Comparison of ENCODE assay signal across 23 mouse cellular contexts in the genomic region with DNA sequence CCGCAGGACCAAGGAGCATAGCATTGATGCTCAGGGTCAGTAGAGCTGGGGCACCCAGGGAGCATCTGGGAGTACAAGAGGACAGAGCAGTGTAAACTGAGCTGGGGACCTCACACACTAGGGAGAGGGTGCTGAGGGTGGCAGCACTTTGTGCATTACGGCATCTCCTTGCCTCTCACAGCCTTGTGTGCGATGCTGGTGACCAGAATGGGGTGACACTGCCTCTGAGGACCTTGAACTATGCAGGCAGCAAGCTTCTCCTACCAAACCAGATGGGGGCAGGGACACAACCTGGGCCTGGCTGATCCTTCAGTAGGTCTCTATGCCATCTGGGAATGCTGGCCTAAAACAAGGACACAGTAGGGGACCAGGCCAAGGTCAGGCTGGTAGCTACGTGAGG. TPM values are rescaled to one million over a fixed set of nuclear protein-coding genes. Genes with fewer than 3 reads are reported as not detected.
DNase-seq lines count a peak whose midpoint lies in the region; ATAC-seq and TF ChIP-seq lines count a peak whose summit lies in the region.
"Had no signal": no experiment of that assay in that cellular context is flagged by ENCODE, and none has a peak within 500 bp of the region (broad histone marks: within the 10 kb centered on the region; RNA-seq: fewer than 3 reads in every experiment).

No protein-coding gene starts in this region.

- H3K27ac ChIP-seq in forebrain, embryonic 11.5 days (ENCODE audit: low read depth, low read length) = no peak overlapping the region
- no peak overlapping the region for H3K27ac ChIP-seq in forebrain, embryonic 15.5 days (replicated peaks)
- no peak overlapping the region for H3K27ac ChIP-seq in liver, postnatal 0 days (ENCODE audit: low read depth)
- H3K27ac ChIP-seq: embryonic facial prominence, embryonic 13.5 days; forebrain, embryonic 10.5 days; hindbrain, embryonic 12.5 days; hindbrain, postnatal 0 days; midbrain, embryonic 10.5 days; midbrain, embryonic 15.5 days; stomach, embryonic 15.5 days had no signal

- no peak overlapping the region for H3K4me3 ChIP-seq in forebrain, embryonic 11.5 days (ENCODE audit: low read depth, low read length)
- H3K4me3 ChIP-seq in forebrain, embryonic 15.5 days = no peak overlapping the region
- no peak overlapping the region for H3K4me3 ChIP-seq in liver, postnatal 0 days (ENCODE audit: low read depth, low read length)
- H3K4me3 ChIP-seq: embryonic facial prominence, embryonic 13.5 days; forebrain, embryonic 10.5 days; hindbrain, embryonic 12.5 days; midbrain, embryonic 10.5 days; midbrain, embryonic 15.5 days; stomach, embryonic 15.5 days had no signal

- H3K4me1 ChIP-seq in forebrain, embryonic 11.5 days (replicated peaks; ENCODE audit: control insufficient read depth, insufficient read depth, low read length) = no peaks in the 10 kb centered on the region
- H3K4me1 ChIP-seq in forebrain, embryonic 15.5 days = no peaks in the 10 kb centered on the region
- no peaks in the 10 kb centered on the region for H3K4me1 ChIP-seq in liver, postnatal 0 days (ENCODE audit: insufficient read depth)
- H3K4me1 ChIP-seq: embryonic facial prominence, embryonic 13.5 days; forebrain, embryonic 10.5 days; hindbrain, embryonic 12.5 days; midbrain, embryonic 10.5 days; midbrain, embryonic 15.5 days; stomach, embryonic 15.5 days had no signal

- DNase-seq in forebrain, embryonic 11.5 days (ENCODE audit: low spot score) = peak; percentile 37
- DNase-seq in layer of hippocampus, postnatal 10 days (ENCODE audit: low spot score in 2 of 2) = peak; percentile 2 to 8
- DNase-seq in layer of hippocampus, postnatal 25 days (ENCODE audit: extremely low spot score in 1 of 2, low spot score in 1 of 2) = no peak
- peak; percentile 1 for DNase-seq in right cerebral cortex, postnatal 25 days
- DNase-seq in right cerebral cortex, adult 2 months (ENCODE audit: low spot score in 2 of 2) = no peak
- DNase-seq in liver, postnatal 0 days = peak; percentile 8
- DNase-seq in B cell, adult 2 months = no peak
- DNase-seq: adrenal gland, postnatal 10 days; cerebellum, postnatal 10 days; forebrain, postnatal 0 days; kidney, adult 9 months; kidney, postnatal 14 days; lung, postnatal 10 days; thymus, postnatal 14 days had no signal

- H3K4me2 ChIP-seq in forebrain, embryonic 11.5 days (ENCODE audit: low read depth, low read length, severe bottlenecking) = no peak overlapping the region
- no peak overlapping the region for H3K4me2 ChIP-seq in forebrain, embryonic 15.5 days (replicated peaks)
- no peak overlapping the region for H3K4me2 ChIP-seq in liver, postnatal 0 days (ENCODE audit: low read depth, low read length)
- H3K4me2 ChIP-seq: embryonic facial prominence, embryonic 13.5 days; hindbrain, embryonic 12.5 days; midbrain, embryonic 15.5 days; stomach, embryonic 15.5 days had no signal

- no peaks in the 10 kb centered on the region for H3K27me3 ChIP-seq in forebrain, embryonic 11.5 days (ENCODE audit: control insufficient read depth, insufficient read depth, low read length)
- H3K27me3 ChIP-seq in forebrain, embryonic 15.5 days = no peaks in the 10 kb centered on the region
- H3K27me3 ChIP-seq in liver, postnatal 0 days (ENCODE audit: insufficient read depth, low read length) = no peaks in the 10 kb centered on the region
- H3K27me3 ChIP-seq: embryonic facial prominence, embryonic 13.5 days; hindbrain, embryonic 12.5 days; midbrain, embryonic 15.5 days; stomach, embryonic 15.5 days had no signal

- H3K36me3 ChIP-seq in forebrain, embryonic 11.5 days (ENCODE audit: control insufficient read depth, insufficient read depth, low read length) = peaks cover 4% of the 10 kb centered on the region; the same call in 1 of the 2 replicates
- H3K36me3 ChIP-seq in forebrain, embryonic 15.5 days = peaks cover 88% of the 10 kb centered on the region
- H3K36me3 ChIP-seq in liver, postnatal 0 days (replicated peaks; ENCODE audit: insufficient read depth, low read length) = peaks cover 49% of the 10 kb centered on the region

- ATAC-seq in forebrain, embryonic 11.5 days (replicated peaks; ENCODE audit: low FRiP score) = no peak
- no peak for ATAC-seq in forebrain, embryonic 15.5 days (replicated peaks)
- ATAC-seq in liver, postnatal 0 days = no peak
- ATAC-seq: forebrain, postnatal 0 days; hindbrain, postnatal 0 days; intestine, postnatal 0 days; midbrain, embryonic 15.5 days had no signal

- TF ChIP-seq EP300 in liver, postnatal 0 days (IDR thresholded peaks at IDR 0.05; ENCODE audit: low read depth) = no peak

- TF ChIP-seq CTCF in liver, postnatal 0 days (IDR thresholded peaks at IDR 0.05; ENCODE audit: low read depth) = no peak

- no peak overlapping the region for H3K9ac ChIP-seq in forebrain, embryonic 11.5 days (ENCODE audit: low read length)
- H3K9ac ChIP-seq in forebrain, embryonic 15.5 days (replicated peaks) = no peak overlapping the region
- H3K9ac ChIP-seq in liver, postnatal 0 days (replicated peaks) = no peak overlapping the region
- H3K9ac ChIP-seq: embryonic facial prominence, embryonic 13.5 days; forebrain, postnatal 0 days; hindbrain, embryonic 12.5 days; midbrain, embryonic 15.5 days; stomach, embryonic 15.5 days had no signal

- WGBS in forebrain, embryonic 11.5 days = 94% methylated on average over 4 of the region's 4 CpGs
- WGBS in forebrain, embryonic 15.5 days = 92% methylated on average over 4 of the region's 4 CpGs
- 89% methylated on average over 4 of the region's 4 CpGs for WGBS in liver, postnatal 0 days (ENCODE audit: insufficient replicate concordance)

- H3K9me3 ChIP-seq in forebrain, embryonic 11.5 days (ENCODE audit: control insufficient read depth, low read length) = no peaks in the 10 kb centered on the region
- no peaks in the 10 kb centered on the region for H3K9me3 ChIP-seq in forebrain, embryonic 15.5 days
- no peaks in the 10 kb centered on the region for H3K9me3 ChIP-seq in liver, postnatal 0 days (ENCODE audit: low read length)
- H3K9me3 ChIP-seq: embryonic facial prominence, embryonic 13.5 days; forebrain, embryonic 10.5 days; hindbrain, embryonic 12.5 days; midbrain, embryonic 10.5 days; midbrain, embryonic 15.5 days; stomach, embryonic 15.5 days had no signal

RNA-seq across cellular contexts. Expression of a gene that starts 16.0 kb away (rescaled TPM):
- polyA plus RNA-seq in forebrain, embryonic 11.5 days (2014; fragmentation: Nextera tagmentation; extraction: Ambion mirVana) = 122 and 131 TPM in 2 replicates
- 102 and 110 TPM in 2 replicates for polyA plus RNA-seq in forebrain, embryonic 15.5 days (2015; fragmentation: Nextera tagmentation; extraction: Ambion mirVana)
- total RNA-seq in layer of hippocampus, postnatal 10 days (2021) = 10 to 100 TPM; 55.1 to 55.7 TPM
- 10 to 100 TPM; 52.4 to 56.2 TPM for total RNA-seq in layer of hippocampus, postnatal 25 days (2021)
- 43.9 and 45.5 TPM in 2 replicates for polyA plus RNA-seq in liver, postnatal 0 days (2015; fragmentation: Nextera tagmentation; extraction: Ambion mirVana)

RNA-seq across cellular contexts. Expression of a gene that starts 16.1 kb away (rescaled TPM):
- 9.4 and 10.1 TPM in 2 replicates for polyA plus RNA-seq in forebrain, embryonic 11.5 days (2014; fragmentation: Nextera tagmentation; extraction: Ambion mirVana)
- polyA plus RNA-seq in forebrain, embryonic 15.5 days (2015; fragmentation: Nextera tagmentation; extraction: Ambion mirVana) = 12.1 TPM in 2 replicates
- 10 to 100 TPM; 12.4 to 12.6 TPM for total RNA-seq in layer of hippocampus, postnatal 10 days (2021)
- 10 to 100 TPM in 1 of 2 experiments, 1 to 10 TPM in 1; 9.8 to 11.4 TPM for total RNA-seq in layer of hippocampus, postnatal 25 days (2021)
- polyA plus RNA-seq in liver, postnatal 0 days (2015; fragmentation: Nextera tagmentation; extraction: Ambion mirVana) = 1.4 and 1.8 TPM in 2 replicates

RNA-seq across cellular contexts. Expression of a gene that starts 55.5 kb away (rescaled TPM):
- 10.0 and 10.4 TPM in 2 replicates for polyA plus RNA-seq in forebrain, embryonic 11.5 days (2014; fragmentation: Nextera tagmentation; extraction: Ambion mirVana)
- polyA plus RNA-seq in forebrain, embryonic 15.5 days (2015; fragmentation: Nextera tagmentation; extraction: Ambion mirVana) = 12.7 and 13.0 TPM in 2 replicates
- total RNA-seq in layer of hippocampus, postnatal 10 days (2021) = 10 to 100 TPM; 31.9 to 35.2 TPM
- 10 to 100 TPM; 25.6 to 27.0 TPM for total RNA-seq in layer of hippocampus, postnatal 25 days (2021)
- 139 and 140 TPM in 2 replicates for polyA plus RNA-seq in liver, postnatal 0 days (2015; fragmentation: Nextera tagmentation; extraction: Ambion mirVana)

Comparison
In these comparisons a context has a peak if more than half of its experiments do, and no peak if none do; other contexts are left out.
1. DNase-seq: peak in forebrain, embryonic 11.5 days (single experiment), layer of hippocampus, postnatal 10 days (2 of 2), right cerebral cortex, postnatal 25 days (single experiment) and liver, postnatal 0 days (single experiment); none in layer of hippocampus, postnatal 25 days (0 of 2), right cerebral cortex, adult 2 months (0 of 2) and B cell, adult 2 months (0 of 2).
2. RNA of a gene that starts 55.5 kb away (polyA plus RNA-seq): 139 to 140 TPM in liver, postnatal 0 days; 12.7 to 13.0 TPM in forebrain, embryonic 15.5 days and 10.0 to 10.4 TPM in forebrain, embryonic 11.5 days; every median in the first group is over 10 times any median in the second.